Mouse (Mus musculus) lung, postnatal 0 days (tissue): ENCODE results near the gene Gm14569. TPM values are rescaled to one million over a fixed set of nuclear protein-coding genes. Genes with fewer than 3 reads are reported as not detected.

Experiments
- ATAC-seq: fragments of 200-750 bp; cut with Nextera tagmentation; 2 replicates; pipeline ENCODE4 v1.8.0; 2017; ENCODE audit warnings: moderate library complexity
- DNase-seq: peaks from one replicate; pipeline ENCODE4 v3.0.0-alpha.2; 2016; ENCODE audit warnings: low spot score
- H3K27ac ChIP-seq: fragments of 300-500 bp; sonication (generic); 2 replicates; pipeline ENCODE4 v1.5.1; 2014; ENCODE audit warnings: antibody characterized with exemption, mild to moderate bottlenecking, low read length, mixed read lengths
- H3K27me3 ChIP-seq: fragments of 300-500 bp; sonication (generic); replicated peaks from 2 replicates; pipeline ENCODE4 v1.6.1; 2014; ENCODE audit warnings: low read length, mixed read lengths; ENCODE audit not compliant: insufficient read depth
- H3K36me3 ChIP-seq: fragments of 300-500 bp; sonication (generic); 2 replicates; pipeline ENCODE4 v1.6.1; 2014; ENCODE audit warnings: low read length, mixed read lengths; ENCODE audit not compliant: insufficient read depth
- H3K4me1 ChIP-seq: fragments of 300-500 bp; sonication (generic); 2 replicates; pipeline ENCODE4 v1.6.1; 2014; ENCODE audit warnings: antibody characterized with exemption, low read depth, low read length, mixed read lengths; ENCODE audit not compliant: insufficient read depth
- H3K4me2 ChIP-seq: fragments of 300-500 bp; sonication (generic); replicated peaks from 2 replicates; pipeline ENCODE4 v1.6.1; 2014; ENCODE audit warnings: low read depth, mild to moderate bottlenecking, low read length, moderate library complexity, mixed read lengths
- H3K4me3 ChIP-seq: fragments of 300-500 bp; sonication (generic); 2 replicates; pipeline ENCODE4 v1.5.1; 2014; ENCODE audit warnings: low read depth, low read length
- H3K9ac ChIP-seq: fragments of 300-500 bp; sonication (generic); replicated peaks from 2 replicates; pipeline ENCODE4 v1.6.1; 2014; ENCODE audit warnings: low read depth, mild to moderate bottlenecking
- H3K9me3 ChIP-seq: fragments of 300-500 bp; sonication (generic); 2 replicates; pipeline ENCODE4 v1.6.1; 2016; ENCODE audit warnings: low read length, mixed read lengths
- CTCF ChIP-seq: IDR thresholded peaks from 2 replicates; pipeline ENCODE4 v1.5.1; 2016; ENCODE audit warnings: antibody characterized with exemption, mild to moderate bottlenecking
- EP300 ChIP-seq: IDR thresholded peaks from 2 replicates; pipeline ENCODE4 v1.6.1; 2016; ENCODE audit warnings: antibody characterized with exemption, mild to moderate bottlenecking, control low read depth
- WGBS: fragments of 180-500 bp; shearing (Covaris S2); extraction: QIAGEN DNeasy Blood & Tissue Kit; methylation state at CpG from one replicate; pipeline ENCODE4 v1.1.7; 2014; 5-methylcytosine and 5-hydroxymethylcytosine counted together
- polyA plus RNA-seq: library from polyadenylated mRNA; unstranded; fragments of >200 nt; fragmentation: Nextera tagmentation; extraction: Ambion mirVana; gene quantifications from 2 replicates; pipeline ENCODE4 v1.2.1, GENCODE M21; 2015

Gm14569 gene
- polyA plus RNA-seq, result not detected in 2 replicates

DNA sequence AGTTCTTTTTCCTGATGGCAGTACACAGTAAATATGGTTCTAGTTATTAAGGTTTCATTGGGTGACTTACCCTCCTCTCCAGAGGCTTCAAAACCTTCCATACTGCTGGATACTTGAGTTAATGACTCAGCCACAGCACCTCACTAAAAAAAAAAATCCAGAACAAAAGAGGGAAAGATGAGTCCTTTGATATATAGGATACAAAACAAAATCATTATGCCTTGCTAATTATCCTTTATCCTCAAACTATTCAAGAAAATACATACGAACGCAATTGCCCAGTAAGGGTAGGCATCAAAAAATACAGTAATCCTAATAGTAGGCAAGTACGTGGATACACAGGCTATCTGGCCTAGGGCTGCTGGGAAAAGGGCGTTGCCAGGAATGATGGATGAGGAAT is at the start of gene Gm14569:
Gene Gm14569, minus strand, starts transcription at position 101 of the 400 bp plus-strand sequence.
- no peaks in the 10 kb centered on the region for H3K4me1 ChIP-seq
- no peak for TF ChIP-seq CTCF
- no peak for TF ChIP-seq EP300

DNA sequence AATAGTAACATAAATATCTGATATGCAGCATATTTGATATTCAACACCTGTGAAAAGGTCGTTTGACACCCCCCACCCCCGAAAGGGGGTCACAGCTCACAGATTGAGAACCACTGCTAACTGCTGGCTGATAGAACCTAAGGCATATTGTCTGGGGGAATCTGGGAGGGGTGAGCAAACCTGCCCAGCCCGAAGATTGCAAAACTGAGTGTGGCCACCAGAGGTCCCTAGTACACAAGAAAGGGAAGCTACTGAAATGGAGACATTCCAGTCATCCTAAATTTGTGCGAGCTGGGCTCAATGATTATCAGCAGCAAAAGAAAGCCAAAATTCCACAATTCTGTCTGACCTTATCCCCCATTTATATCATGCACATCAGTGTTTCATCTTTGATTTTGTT is 42.9 kb upstream of the Gm14569 start:
- Histone ChIP-seq H3K4me1 (no peaks in the 10 kb centered on the region), H3K4me3 (no peak overlapping the region), H3K27ac (no peak overlapping the region), H3K9ac (no peak overlapping the region), H3K27me3 (no peaks in the 10 kb centered on the region), H3K36me3 (no peaks in the 10 kb centered on the region), H3K4me2 (no peak overlapping the region), H3K9me3 (no peaks in the 10 kb centered on the region)
- DNase-seq (peak; percentile 33), ATAC-seq (no peak)
- 14% methylated on average over 4 of the region's 4 CpGs for WGBS
- TF ChIP-seq EP300 (no peak), CTCF (peak; percentile 77)

More for the DNA sequence above, at the start of gene Gm14569:
- ATAC-seq (no peak), DNase-seq (no peak)
- no peak within 1 kb of the TSS for H3K27ac ChIP-seq
- H3K4me3 ChIP-seq, result no peak within 1 kb of the TSS
- H3K4me2 ChIP-seq, result no peak within 1 kb of the TSS
- WGBS, result 87% methylated on average over 4 of the region's 4 CpGs
- no peak within 1 kb of the TSS for H3K9ac ChIP-seq
- no peaks in the 10 kb centered on the region for H3K9me3 ChIP-seq
- no peaks in the 10 kb centered on the region for H3K36me3 ChIP-seq
- no peaks in the 10 kb centered on the region for H3K27me3 ChIP-seq

DNA sequence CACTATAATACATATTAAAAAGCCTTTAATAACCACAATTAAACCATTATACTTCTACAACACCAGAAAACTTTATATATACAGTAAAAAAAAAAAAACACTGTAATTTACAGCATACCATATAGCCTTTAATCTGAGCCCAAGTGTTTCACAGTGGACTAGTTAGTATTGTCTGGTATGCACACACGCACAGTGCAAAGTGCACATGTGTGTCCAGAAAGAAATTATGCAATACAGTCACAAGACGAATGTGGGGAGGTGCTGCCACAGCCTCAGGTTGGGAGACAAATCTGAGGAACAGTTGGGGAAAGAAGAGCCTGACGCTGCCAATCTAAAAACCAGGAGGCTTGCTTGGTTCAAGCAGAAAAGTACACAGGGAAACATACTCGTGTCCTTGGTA is 42.1 kb upstream of the Gm14569 start:
- Histone ChIP-seq H3K9me3 (no peaks in the 10 kb centered on the region), H3K4me1 (no peaks in the 10 kb centered on the region), H3K4me3 (no peak overlapping the region), H3K27ac (no peak overlapping the region), H3K36me3 (no peaks in the 10 kb centered on the region), H3K9ac (no peak overlapping the region), H3K4me2 (no peak overlapping the region), H3K27me3 (no peaks in the 10 kb centered on the region)
- 56% methylated on average over 4 of the region's 4 CpGs for WGBS
- TF ChIP-seq CTCF, result no peak
- TF ChIP-seq EP300, result no peak
- DNase-seq (no peak), ATAC-seq (no peak)

DNA sequence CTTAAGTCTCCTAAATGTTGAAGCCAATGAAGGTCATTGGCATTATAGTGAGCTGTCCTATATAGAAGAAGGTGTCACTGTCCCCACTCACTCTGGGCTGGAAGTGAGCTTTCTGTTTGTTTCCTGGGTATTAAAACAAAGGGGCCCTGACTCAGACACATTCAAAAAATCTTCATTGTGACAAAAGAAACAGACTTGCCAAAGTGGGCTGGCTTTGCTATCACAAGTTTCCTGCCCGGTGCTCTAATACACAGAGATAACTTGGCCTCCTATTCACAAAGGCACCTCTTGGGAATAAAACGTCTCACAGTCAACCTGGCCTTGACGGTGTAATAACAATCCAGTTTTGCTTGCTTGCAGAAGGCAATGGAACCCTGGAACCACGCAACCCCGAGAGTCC is 38.6 kb upstream of the Gm14569 start:
- no peak overlapping the region for H3K4me3 ChIP-seq
- no peaks in the 10 kb centered on the region for H3K4me1 ChIP-seq
- 67% methylated on average over 5 of the region's 5 CpGs for WGBS
- H3K27ac ChIP-seq, result no peak overlapping the region
- ATAC-seq (no peak), DNase-seq (no peak)
- no peaks in the 10 kb centered on the region for H3K36me3 ChIP-seq
- no peaks in the 10 kb centered on the region for H3K9me3 ChIP-seq
- no peak for TF ChIP-seq EP300
- TF ChIP-seq CTCF, result no peak
- no peak overlapping the region for H3K9ac ChIP-seq
- no peak overlapping the region for H3K4me2 ChIP-seq
- H3K27me3 ChIP-seq, result no peaks in the 10 kb centered on the region

DNA sequence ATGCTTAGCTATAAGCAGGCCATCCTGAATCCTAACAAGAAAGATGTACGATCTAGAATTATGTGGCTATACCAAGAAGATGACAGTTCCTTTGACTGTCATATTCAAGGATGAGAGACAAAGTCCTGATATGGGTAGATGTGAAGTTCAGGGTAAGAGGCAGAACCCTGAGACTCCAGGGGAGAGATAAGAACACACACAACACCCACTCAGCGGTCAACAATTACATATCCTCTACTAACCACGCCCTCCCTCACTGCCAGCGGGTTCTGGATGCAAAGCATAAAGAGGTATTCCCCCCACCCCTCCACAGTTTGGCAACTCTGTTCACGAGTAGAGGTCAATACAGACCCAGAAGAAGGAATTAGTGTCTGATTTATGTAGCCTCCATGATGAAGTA is 32.1 kb upstream of the Gm14569 start:
- TF ChIP-seq CTCF, result no peak
- no peak for TF ChIP-seq EP300
- Histone ChIP-seq H3K4me1 (no peaks in the 10 kb centered on the region), H3K27ac (no peak overlapping the region), H3K9me3 (no peaks in the 10 kb centered on the region), H3K4me2 (no peak overlapping the region), H3K9ac (no peak overlapping the region), H3K27me3 (no peaks in the 10 kb centered on the region), H3K4me3 (no peak overlapping the region), H3K36me3 (no peaks in the 10 kb centered on the region)
- ATAC-seq (no peak), DNase-seq (no peak)
- WGBS, result 51% methylated on average over 5 of the region's 5 CpGs

DNA sequence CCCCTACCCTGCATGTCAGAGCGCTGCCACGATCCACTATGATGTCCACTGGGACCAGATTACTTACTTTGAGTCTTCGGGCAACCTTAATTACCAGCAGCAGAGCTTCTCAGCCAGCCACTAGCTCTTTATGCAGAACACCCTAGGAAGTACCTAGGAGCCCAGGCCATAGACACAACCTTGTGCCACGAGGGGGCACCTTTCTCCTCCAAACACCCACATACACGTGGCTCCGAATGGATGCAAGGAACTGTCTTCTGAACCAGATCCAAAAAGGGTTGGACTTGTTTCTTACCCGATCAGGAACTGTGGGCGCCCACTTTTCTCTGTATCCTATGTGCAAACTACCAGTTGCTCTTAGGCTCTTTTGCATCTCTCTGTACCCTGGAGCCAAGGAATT is 22.1 kb upstream of the Gm14569 start:
- WGBS, result 42% methylated on average over 8 of the region's 8 CpGs
- ATAC-seq, result no peak

DNA sequence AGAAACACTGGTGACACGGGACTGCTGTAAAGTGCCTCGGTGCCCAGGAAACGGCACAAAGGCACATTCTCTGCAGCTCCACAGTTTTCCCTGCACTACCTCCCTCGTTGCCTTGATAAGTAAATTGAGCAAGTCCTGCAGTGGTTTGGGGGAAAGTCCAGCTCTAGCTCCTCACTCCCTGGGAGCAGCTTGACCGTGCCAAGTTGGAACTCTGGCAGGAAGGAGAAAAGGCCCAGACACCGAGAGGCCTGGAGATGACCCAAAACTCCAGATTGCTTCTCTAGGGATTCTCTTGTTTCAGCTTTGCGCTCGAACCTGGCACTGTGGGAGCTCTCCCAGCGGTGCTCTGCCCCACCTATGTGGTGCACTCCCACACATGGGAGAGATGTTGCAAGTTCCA is 21.6 kb upstream of the Gm14569 start:
- Histone ChIP-seq H3K9me3 (no peaks in the 10 kb centered on the region), H3K27ac (no peak overlapping the region), H3K9ac (no peak overlapping the region), H3K4me1 (no peaks in the 10 kb centered on the region), H3K4me2 (no peak overlapping the region), H3K27me3 (no peaks in the 10 kb centered on the region), H3K4me3 (no peak overlapping the region), H3K36me3 (no peaks in the 10 kb centered on the region)
- DNase-seq, result no peak
- WGBS, result 43% methylated on average over 9 of the region's 9 CpGs
- ATAC-seq, result no peak
- TF ChIP-seq CTCF (no peak), EP300 (no peak)

More for the DNA sequence above, 22.1 kb upstream of the Gm14569 start:
- no peak overlapping the region for H3K27ac ChIP-seq
- no peaks in the 10 kb centered on the region for H3K9me3 ChIP-seq
- H3K4me3 ChIP-seq, result no peak overlapping the region
- no peaks in the 10 kb centered on the region for H3K4me1 ChIP-seq
- no peak for DNase-seq
- no peaks in the 10 kb centered on the region for H3K36me3 ChIP-seq
- H3K4me2 ChIP-seq, result no peak overlapping the region
- no peak overlapping the region for H3K9ac ChIP-seq
- TF ChIP-seq EP300 (no peak), CTCF (no peak)
- no peaks in the 10 kb centered on the region for H3K27me3 ChIP-seq
